Mouse (Mus musculus) right cerebral cortex, postnatal 10 days (tissue): ENCODE data around the gene Mrpl45.
"Not testable (repeated sequence)": the region's sequence is repeated elsewhere in the genome, so short reads cannot be mapped to it uniquely, and the experiment has no call there.

Source experiments
- DNase-seq, 2 experiments: peaks; one replicate each; pipeline ENCODE4 v3.0.0; 2021; ENCODE audit warnings: low spot score in 2 of 2

Gene Mrpl45

DNA sequence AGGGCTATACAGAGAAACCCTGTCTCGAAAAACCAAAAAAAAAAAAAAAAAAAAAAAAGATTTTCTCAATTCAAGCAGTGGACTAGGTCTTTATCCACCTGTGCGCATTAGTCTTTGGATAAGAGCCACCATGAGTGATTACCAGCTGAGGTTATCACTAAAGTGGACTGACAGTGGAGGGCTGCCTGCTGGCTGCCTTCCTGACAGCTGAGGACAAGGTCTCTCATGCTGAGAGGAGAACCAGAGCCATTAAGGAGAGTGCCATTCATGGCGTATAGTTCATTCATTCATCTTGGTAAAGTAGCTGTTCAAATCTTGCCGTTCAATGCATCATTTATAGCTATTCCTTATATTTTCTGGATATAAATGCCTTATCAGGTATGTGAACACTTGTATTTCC lies 19.0 kb upstream of the Mrpl45 start:
- DNase-seq = no peak

GRCm38 (mm10) chr11:97299939-97300338 lies 15.6 kb upstream of the Mrpl45 start:
- no peak for DNase-seq

- no peak for DNase-seq
These were observed 14.1 kb upstream of the Mrpl45 start for GRCm38 (mm10) chr11:97301406-97301805.

GRCm38 (mm10) chr11:97302231-97302781 lies 13.2 kb upstream of the Mrpl45 start:
- DNase-seq = peak; percentile 45 to 60

GRCm38 (mm10) chr11:97304631-97305030 lies 10.9 kb upstream of the Mrpl45 start:
- no peak for DNase-seq

DNA sequence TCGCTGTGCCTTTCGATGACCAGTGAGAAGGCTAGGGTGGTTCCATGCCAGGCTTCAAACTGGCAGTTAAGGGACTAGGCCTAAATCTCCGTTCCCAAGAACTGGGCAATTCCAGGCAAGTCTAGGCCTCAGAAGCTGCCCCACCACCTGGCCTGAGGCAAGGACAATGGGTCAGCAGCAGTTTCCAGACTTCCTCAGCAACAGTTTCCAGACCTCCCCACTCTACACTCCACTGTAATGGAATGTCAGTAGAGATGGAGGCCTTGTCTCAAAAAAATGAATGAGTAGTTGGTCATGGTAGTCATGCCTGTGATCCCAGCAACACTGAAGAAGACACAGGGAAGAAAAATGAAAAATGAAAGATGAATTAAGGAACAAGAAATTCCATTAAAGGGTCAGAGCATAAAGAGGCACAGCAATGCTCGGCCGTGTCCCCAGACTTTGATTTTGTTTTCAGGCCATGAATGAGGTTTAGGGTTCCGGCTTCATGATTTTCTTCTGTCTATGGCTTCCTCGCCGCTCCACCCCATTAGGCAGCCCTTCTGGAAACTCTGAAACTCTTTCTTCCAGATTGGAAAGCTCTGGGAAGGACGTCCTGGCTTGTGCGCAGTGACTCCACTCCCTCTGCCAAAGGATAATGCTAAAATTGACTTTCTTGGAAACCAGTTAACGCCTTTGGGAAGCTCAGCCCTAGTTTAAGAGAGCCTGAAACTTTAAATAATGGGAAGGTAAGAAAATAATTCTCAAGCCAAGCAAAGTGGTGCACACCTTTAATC lies 8.0 kb upstream of the Mrpl45 start:
- DNase-seq = no peak

DNA sequence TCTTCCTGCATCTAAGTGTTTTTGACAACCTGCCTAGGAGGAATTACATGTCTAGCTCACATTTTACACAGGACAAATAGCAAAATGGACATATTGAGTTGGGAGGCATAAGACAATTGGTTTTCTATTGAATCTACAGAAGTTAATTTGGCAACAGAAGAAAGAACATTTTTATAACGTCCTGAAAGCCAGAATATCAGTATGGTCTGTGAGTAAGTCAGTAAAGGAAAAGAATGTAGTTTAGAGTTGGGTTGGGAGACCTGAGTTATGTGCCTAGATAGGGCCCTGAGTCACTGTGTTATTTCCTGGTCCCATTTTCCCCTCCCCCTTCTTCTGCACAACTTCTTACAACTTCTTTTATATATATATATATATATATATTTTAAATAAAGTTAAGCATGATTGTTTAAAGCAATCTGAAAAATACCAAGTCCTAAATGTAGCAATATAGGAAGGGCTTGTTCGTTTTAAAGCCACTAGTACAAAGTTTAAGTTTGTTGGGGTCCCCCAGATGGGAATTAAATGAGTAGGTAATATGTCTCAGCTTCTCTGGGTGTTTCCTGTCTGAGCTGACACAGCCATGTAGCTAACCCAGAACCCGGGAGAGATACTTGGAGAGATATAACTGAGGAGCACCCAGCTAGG lies 6.6 kb upstream of the Mrpl45 start:
- no peak for DNase-seq

DNA sequence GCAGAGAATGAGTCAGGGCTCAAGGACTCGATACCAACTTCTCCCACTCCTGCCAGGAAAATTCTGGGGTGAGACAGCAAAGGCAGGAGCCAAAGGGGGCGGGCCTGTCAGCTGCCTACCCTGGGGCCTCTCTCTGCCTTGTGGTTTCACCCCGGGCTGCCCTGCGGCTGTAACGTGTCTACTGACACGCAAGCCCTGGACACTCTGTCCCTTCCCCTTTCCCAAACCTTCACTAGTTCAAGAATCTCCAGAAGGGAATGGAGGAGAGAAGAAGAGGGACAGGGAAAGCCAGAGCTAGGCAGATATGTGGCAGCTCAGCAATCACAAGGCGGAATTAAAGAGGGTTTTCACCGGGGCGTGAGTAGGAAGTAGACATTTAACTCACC lies 6.1 kb upstream of the Mrpl45 start:
- peak in 1 of 2 experiments; percentile 66 for DNase-seq

- peak; percentile 82 to 87 for DNase-seq
These were observed 5.5 kb upstream of the Mrpl45 start for GRCm38 (mm10) chr11:97309911-97310571.

DNA sequence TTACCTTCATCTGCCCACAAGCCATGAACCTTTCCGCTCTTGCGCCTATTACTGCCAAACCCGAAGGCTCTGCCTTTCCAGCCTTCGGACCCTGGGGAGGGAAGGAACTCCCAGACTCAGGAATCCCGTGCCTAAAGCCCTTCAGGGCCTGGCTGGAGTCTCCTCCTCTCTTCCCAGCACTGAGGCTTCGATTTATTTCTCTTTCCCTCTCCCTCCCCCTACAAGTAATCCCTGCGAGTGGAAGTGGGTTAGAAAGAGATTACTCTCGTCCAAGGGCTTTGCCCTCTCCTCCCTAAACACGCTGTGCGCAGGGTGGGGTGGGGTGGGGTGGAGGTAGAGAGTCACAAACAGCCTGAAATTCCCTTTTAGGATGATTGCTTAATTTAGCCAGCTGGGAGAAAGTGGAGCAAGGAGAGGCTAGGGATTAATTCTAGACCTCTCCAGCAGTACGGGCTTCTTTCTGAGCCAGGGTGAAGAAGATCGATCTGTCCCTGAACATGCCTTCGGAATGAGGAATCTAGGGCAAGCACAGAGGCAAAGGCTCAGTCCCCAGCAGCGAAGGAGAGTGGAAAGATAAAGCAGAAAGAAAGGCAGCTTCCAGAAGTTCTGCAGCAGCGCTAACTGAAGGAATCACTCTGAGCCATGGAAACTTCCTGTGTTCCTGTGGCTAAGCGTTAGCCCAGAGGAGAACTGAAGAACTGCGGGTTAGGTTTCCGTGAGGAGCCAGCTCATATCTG lies 4.5 kb upstream of the Mrpl45 start:
- DNase-seq = no peak

DNA sequence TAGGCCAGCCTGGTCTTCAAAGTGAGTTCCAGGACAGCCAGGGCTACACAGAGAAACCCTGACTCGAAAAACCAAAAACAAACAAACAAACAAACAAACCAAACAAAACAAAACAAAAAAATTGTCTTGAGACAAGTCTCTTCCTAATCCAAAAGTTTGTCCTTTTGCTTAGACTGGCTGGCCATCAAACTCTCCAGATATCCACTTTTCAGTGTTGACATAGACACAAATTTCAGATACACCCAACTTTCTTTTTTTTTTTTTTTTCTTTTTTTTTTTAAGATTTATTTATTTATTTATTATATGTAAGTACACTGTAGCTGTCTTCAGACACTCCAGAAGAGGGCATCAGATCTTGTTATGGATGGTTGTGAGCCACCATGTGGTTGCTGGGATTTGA lies 2.6 kb upstream of the Mrpl45 start:
- DNase-seq = not testable (repeated sequence)

GRCm38 (mm10) chr11:97314110-97314509 lies 1.4 kb upstream of the Mrpl45 start:
- DNase-seq = no peak

- no peak for DNase-seq
These were observed 589 bp upstream of the Mrpl45 start for GRCm38 (mm10) chr11:97314751-97315503.

DNA sequence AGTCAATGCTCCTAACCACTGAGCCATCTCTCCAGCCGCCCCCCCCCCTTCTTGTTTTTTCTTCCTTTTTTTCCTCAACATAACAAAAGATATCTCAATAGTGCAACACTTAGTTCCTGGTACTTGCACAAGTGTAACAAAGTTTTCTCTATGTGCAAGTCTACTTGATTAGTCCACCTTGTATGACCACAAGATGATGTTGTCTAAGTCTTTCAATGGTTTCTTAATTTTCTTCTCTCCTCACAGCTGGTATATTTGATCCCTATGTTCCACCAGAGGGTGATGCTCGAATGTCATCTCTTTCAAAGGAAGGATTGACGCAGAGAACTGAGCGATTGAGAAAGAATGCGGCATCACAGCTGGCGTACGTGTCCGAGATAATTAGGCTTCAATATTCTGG lies 5.7 kb downstream of the Mrpl45 start:
- no peak for DNase-seq

GRCm38 (mm10) chr11:97321894-97322600 lies 6.5 kb downstream of the Mrpl45 start:
- not testable (repeated sequence) for DNase-seq

- DNase-seq = no peak
These were observed 9.7 kb downstream of the Mrpl45 start for GRCm38 (mm10) chr11:97325224-97325623.

- peak; percentile 58 to 79 for DNase-seq
These were observed 12.6 kb downstream of the Mrpl45 start for GRCm38 (mm10) chr11:97328148-97328547.

GRCm38 (mm10) chr11:97330315-97330714 lies 14.8 kb downstream of the Mrpl45 start:
- DNase-seq = no peak

- DNase-seq = no peak
These were observed 16.0 kb downstream of the Mrpl45 start for GRCm38 (mm10) chr11:97331231-97332190.
